Mouse (Mus musculus) liver, postnatal 0 days (tissue): Measurements from ENCODE around the gene Gm20388.

Source experiments
- CTCF ChIP-seq: sonication (generic); IDR thresholded peaks from 2 replicates; pipeline ENCODE4 v1.5.1; 2016; ENCODE audit warnings: antibody characterized with exemption, low read depth
- EP300 ChIP-seq: IDR thresholded peaks from 2 replicates; pipeline ENCODE4 v1.6.1; 2016; ENCODE audit warnings: antibody characterized with exemption, low read depth, mild to moderate bottlenecking

DNA sequence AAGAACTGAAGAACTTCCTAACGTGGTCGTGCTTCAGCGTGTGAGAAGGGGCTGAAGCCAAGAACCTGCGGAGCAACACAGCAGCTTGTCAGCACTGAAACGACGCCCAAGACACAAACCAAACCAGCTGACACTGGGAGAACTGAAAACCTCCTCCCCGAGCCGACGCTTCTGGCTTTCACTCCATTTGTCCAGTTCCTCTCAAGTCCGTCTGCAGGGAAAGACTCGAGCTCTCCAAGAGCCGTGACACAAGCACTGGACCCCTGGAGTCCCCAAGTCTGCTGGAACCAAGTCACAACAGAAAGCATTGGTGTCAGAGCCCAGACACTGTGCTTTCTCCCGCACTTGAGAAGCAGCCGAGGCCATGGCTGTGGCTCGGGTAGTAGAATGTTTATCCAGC, 1698.6 kb downstream of the Gm20388 start:
- no peak for TF ChIP-seq CTCF
- no peak for TF ChIP-seq EP300
